Mouse (Mus musculus): ENCODE measurements around the gene Il11. TPM values are rescaled to one million over a fixed set of nuclear protein-coding genes. Genes with fewer than 3 reads are reported as not detected.

Il11 gene
- polyA plus RNA-seq, 1 experiment from 2014 or later = not detected

DNA sequence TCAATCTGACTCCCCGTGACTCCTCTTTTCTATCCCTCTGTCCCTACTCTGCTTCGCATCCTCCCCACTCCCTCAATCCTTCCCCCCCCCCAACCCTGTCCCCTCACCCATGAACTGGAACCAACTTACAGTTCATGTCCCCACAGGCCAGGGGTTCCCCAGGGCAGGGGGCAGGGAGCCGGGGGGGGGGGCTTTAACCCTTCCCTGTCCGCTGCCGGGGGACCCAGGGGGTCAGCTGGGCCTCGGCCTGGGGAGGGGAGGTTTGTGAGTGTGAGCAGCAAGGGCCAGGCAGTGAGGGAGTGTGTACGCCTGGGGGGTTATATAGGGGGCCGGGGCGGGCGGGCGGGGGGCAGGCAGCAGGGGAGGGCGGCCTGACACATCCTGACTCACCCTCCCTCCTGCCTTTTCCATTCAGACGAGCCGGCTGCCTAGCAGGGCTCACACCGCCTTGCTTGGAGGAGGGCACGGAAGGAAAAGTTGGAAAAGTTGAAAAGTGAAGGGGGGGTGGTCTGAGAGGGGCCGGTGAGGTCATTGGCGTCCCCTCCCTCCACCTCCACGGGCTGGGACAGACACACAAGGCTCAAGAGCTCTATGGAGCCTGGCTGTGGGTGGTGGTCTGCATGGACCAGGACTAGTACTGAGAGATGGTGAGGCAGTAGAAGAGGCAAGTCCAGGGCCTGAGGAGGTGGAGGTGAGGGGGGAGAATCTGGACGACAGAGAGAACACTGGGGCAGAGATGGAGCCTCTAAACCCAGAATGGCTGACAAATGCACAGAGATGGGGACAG, 4.6 kb downstream of the Il11 start:
- Histone ChIP-seq H3K27me3 (ENCODE audit: poor library complexity, severe bottlenecking) (peaks cover 95% of the 10 kb centered on the region), H3K9me3 (peaks cover 4% of the 10 kb centered on the region; the same call in 1 of the 2 replicates), H3K27ac (no peak overlapping the region; the same call in 1 of the 2 replicates), H3K36me3 (replicated peaks) (no peaks in the 10 kb centered on the region), H3K4me3 (peak overlapping the region; percentile 41), H3K4me1 (peaks cover 36% of the 10 kb centered on the region)
- no peak for DNase-seq (ENCODE audit: extremely low spot score, low spot score)
- 3% methylated on average over 20 of the region's 20 CpGs for WGBS

DNA sequence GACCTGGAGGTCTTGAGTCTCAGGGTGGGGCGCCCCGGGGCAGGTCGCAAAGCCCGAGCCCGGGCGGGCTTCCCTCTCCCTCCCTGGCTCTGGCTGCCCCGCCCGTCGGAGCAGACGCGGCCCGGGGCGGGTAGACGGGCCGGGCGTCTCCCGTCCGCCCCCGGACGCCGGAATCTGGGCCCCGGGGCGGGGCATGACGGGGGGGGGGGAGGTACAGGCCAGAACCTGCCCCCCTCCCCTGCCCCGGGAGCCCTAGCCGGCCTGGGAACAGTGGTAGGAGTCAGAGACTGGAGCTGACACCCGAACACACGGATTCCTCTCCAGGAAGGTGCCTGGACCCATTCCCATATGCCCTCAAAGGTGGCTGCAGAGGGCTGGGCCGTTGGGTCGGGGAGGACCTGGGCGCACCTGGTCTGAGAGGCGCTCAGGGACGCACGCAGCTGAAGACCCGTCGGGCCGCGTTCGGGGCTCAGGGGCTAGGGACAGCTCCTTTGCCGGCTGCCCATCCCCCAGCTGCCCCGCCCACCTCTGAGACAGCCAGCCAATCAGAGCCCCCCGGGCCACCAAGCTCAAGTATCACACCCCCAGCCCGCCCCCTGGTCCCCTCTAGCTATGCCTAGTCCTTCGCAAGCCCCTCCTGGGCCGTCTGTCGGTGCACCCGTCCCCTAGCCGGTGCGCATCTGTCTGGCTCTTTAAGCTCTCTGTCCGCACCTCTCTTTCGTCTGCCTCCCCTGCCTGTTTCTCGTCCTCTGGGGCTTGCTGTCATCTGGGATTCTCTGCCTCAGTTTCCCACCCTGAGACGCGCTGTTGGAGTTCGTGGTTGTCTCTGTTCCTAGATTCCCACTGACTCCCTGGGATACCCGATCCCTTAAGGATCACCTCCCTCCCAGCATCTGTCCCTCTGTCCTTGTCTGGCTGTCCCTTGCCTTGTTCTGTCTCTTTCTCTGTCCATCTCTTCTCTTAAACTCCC, 5.5 kb downstream of the Il11 start:
- Histone ChIP-seq H3K4me1 (peaks cover 36% of the 10 kb centered on the region), H3K27ac (no peak overlapping the region), H3K4me3 (peak overlapping the region; percentile 41), H3K9me3 (peaks cover 4% of the 10 kb centered on the region; the same call in 1 of the 2 replicates), H3K36me3 (replicated peaks) (no peaks in the 10 kb centered on the region), H3K27me3 (ENCODE audit: poor library complexity, severe bottlenecking) (peaks cover 86% of the 10 kb centered on the region)
- DNase-seq (ENCODE audit: extremely low spot score, low spot score) = peak; percentile 82
- WGBS = 1% methylated on average over 41 of the region's 56 CpGs

DNA sequence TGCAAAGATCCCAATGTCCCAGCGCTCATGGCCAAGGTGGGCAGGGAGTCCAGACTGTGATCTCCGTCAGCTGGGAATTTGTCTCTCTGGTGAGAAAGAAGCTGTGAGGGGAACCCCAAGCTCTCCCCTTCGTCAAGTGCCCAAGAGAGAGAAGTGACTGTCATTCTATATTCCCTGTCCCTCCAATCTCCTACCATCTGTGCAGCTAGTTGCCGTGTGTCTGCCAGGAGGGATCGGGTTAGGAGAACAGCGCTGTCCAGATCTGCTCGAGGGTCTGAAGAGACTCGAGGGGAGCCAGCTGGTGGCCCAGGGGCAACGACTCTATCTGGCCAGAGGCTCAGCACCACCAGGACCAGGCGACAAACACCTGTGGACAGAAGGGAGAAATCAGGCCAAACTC, 6.5 kb downstream of the Il11 start:
- H3K27me3 ChIP-seq (ENCODE audit: poor library complexity, severe bottlenecking) = peaks cover 79% of the 10 kb centered on the region
- no peak for DNase-seq (ENCODE audit: extremely low spot score, low spot score)
- WGBS = 59% methylated on average over 10 of the region's 10 CpGs

DNA sequence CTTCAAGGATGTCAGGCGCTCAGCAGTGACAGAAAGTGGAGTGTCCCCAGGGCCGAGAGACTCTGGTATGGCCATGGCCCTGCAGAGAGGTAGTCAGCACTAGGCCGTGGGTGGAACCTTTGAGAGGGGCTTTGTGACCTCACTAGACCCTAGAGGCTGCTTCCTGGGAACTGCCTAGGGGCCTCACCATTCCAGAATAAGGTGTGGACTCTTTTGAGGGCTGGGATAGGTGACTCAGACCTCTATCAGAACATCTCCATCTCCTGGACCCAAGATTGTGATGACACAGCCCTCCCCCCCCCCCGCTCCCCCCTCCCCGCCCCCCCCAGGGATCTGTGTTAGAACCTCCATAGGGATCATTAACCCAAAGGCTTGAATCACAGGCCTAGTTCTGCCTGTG, 11.5 kb downstream of the Il11 start, which contains the start of gene Fam71e2:
TSS of gene Fam71e2 (minus strand) at position 101 of the 400 bp plus-strand sequence.
- no peak for DNase-seq (ENCODE audit: extremely low spot score, low spot score)

More for the DNA sequence above, 6.5 kb downstream of the Il11 start:
- no peak overlapping the region for H3K27ac ChIP-seq
- no peaks in the 10 kb centered on the region for H3K36me3 ChIP-seq (replicated peaks)
- no peak overlapping the region for H3K4me3 ChIP-seq
- peaks cover 4% of the 10 kb centered on the region; the same call in 1 of the 2 replicates for H3K9me3 ChIP-seq
- peaks cover 31% of the 10 kb centered on the region for H3K4me1 ChIP-seq

DNA sequence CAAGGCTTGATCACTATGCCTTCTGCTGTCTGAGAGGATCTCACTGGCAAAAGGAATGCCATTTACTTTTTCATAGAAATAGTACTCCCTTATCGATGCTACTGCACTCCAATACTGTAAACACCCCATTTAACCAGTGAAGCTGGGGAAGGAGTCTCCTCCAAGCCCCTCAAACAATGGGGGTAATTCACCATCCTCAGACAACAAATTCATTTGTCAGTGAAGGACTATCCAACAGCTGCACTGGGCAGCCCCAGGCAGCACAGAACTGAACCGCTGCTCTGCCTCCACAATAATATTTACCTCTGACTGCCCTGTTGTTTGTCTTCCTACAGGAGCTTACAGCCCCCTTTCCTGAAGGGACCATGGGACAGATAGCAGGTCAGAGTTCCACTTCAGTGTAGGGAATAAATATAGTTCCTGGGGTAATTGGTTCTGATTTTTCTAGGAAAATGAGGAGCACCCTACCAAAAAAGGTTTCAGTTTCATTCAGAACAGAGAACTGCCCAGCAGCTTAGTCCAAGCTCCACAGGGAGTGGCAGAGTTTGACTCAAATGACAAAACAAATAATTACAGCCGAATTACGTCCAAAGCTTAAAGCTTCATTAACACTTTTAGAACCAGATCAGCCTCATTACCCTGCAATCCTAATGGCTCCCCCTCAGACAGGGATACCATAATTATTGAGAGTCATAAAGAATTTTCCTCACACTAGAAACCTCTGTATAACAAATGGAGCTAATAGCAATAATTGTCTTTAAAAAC, 17.5 kb downstream of the Il11 start:
- Histone ChIP-seq H3K27ac (no peak overlapping the region), H3K4me1 (peaks cover 33% of the 10 kb centered on the region), H3K4me3 (peak overlapping the region; percentile 7; the same call in 1 of the 2 replicates), H3K36me3 (replicated peaks) (no peaks in the 10 kb centered on the region), H3K9me3 (no peaks in the 10 kb centered on the region), H3K27me3 (ENCODE audit: poor library complexity, severe bottlenecking) (peaks cover 10% of the 10 kb centered on the region)
- DNase-seq (ENCODE audit: extremely low spot score, low spot score) = no peak
- WGBS = 7% methylated on average over 4 of the region's 4 CpGs

More for the DNA sequence above, 11.5 kb downstream of the Il11 start, which contains the start of gene Fam71e2:
- 77% methylated on average over 4 of the region's 5 CpGs for WGBS
- Histone ChIP-seq H3K4me1 (peaks cover 9% of the 10 kb centered on the region), H3K27me3 (ENCODE audit: poor library complexity, severe bottlenecking) (peaks cover 50% of the 10 kb centered on the region), H3K9me3 (peaks cover under 1% of the 10 kb centered on the region; the same call in 1 of the 2 replicates), H3K4me3 (no peak within 1 kb of the TSS), H3K27ac (no peak within 1 kb of the TSS), H3K36me3 (replicated peaks) (no peaks in the 10 kb centered on the region)

DNA sequence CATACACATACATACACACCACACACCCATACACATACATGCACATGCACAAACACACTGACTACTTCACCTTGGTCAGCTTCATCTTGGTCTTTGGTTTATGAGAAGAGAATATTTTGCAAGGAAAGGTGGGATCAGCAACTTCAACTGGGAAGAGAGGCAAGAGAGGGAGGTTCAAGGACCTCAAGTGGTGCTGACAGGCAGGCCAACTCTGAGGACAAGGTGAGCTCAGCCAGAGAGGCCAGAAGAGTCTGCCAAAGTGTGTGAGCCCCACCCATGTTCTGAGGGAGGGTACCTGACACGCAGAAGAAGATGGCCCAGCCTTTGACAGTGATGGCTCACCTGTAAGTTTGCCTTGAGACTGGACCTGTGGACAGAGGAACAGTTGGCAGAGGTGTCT, 23.0 kb downstream of the Il11 start:
- Histone ChIP-seq H3K36me3 (replicated peaks) (no peaks in the 10 kb centered on the region), H3K27me3 (ENCODE audit: poor library complexity, severe bottlenecking) (peaks cover 4% of the 10 kb centered on the region; the same call in 1 of the 2 replicates), H3K4me1 (peaks cover 9% of the 10 kb centered on the region), H3K27ac (no peak overlapping the region), H3K4me3 (no peak overlapping the region), H3K9me3 (peaks cover 10% of the 10 kb centered on the region; the same call in 1 of the 2 replicates)
- WGBS = 57% methylated on average over 1 of the region's 1 CpGs
- no peak for DNase-seq (ENCODE audit: extremely low spot score, low spot score)

DNA sequence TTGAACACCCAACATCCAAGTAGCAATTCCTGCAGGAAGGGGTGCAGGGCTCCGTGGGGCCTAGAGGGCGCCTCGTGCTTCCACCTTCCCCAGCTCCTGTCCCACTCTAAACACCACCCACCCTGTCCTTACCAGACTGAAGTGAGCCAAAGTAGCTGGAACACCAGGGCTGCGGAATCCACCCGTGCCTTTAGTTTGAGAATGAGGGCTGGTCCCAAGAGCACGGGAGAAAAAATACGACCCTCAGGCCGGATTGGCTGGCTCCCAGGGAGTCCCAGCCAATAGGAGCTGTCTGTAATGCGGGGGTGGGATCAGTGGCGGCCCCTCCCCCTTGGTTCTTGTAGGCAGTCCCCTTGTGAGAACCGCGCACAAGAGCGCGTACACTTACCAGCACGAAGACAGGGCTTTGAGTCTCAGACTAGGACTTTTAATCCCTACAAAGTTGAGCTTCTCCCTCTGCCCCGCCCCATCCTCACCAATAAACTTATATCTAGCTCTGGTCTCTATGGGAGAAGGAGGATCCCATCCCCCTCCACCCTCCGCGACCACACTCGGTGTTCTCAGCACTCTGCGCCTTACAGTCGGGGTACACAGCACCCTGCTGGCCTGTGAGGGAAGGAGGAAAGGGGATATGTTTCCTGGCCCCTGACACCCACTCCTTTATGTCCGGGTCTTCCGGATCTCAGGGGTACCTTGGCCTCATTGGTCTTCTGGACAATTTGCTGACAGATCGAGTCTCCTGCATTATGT, 29.7 kb downstream of the Il11 start, which contains the start of gene Cox6b2:
TSS of gene Cox6b2 (minus strand) at position 274 of the 750 bp plus-strand sequence.
- H3K9me3 ChIP-seq = peaks cover 10% of the 10 kb centered on the region; the same call in 1 of the 2 replicates
- H3K36me3 ChIP-seq (replicated peaks) = peaks cover 3% of the 10 kb centered on the region
- H3K27me3 ChIP-seq (ENCODE audit: poor library complexity, severe bottlenecking) = peaks cover 19% of the 10 kb centered on the region
- 4% methylated on average over 24 of the region's 24 CpGs for WGBS
- H3K4me1 ChIP-seq = peaks cover 26% of the 10 kb centered on the region
- peak within 1 kb of the TSS; percentile 83 for H3K27ac ChIP-seq
- peak within 1 kb of the TSS; percentile 55 for H3K4me3 ChIP-seq
- DNase-seq (ENCODE audit: extremely low spot score, low spot score) = peak; percentile 89

DNA sequence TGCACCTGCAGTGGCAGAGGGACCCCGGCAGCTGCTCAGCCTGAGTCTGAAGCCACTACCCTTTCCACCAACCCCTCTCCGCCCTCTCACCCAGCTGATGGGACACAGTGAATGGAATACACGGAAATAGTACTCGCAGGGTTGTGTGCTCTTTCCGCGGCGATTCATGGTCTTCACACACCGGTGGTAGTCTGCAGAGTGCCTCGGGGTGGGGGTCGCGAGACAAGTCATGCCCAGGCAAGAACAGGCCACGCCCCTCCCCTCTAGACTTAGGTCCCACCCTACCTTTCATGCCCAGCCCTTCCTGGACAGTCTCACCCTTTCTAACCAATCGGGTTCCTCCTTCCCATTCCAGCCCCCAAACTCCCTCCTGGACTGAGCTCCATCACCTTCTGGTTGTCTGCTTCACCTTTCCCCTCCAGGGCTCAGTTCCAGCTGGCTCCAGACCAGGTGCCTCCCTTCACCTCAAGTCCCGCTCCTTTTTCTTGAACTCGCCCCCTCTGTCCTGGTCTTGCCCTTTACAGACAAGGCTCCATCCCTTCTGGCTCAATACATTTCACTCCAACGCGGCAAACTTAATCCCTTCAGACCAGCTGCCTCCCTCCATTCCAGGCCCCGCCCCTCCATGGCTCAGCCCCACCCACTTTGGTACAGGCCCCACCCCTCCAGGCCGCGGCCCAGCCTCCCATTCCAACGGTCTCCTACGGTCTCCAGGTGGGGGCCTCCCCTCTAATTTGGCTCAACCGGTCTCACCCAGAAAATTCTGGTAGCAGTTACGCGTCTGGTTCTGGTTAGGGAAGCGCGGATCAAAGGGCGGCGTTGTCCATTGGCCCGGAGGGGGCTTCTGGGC, 30.5 kb downstream of the Il11 start:
- Histone ChIP-seq H3K27me3 (ENCODE audit: poor library complexity, severe bottlenecking) (peaks cover 19% of the 10 kb centered on the region), H3K4me1 (peaks cover 26% of the 10 kb centered on the region), H3K4me3 (peak overlapping the region; percentile 55), H3K27ac (peak overlapping the region; percentile 83), H3K9me3 (peaks cover 10% of the 10 kb centered on the region; the same call in 1 of the 2 replicates), H3K36me3 (replicated peaks) (peaks cover 3% of the 10 kb centered on the region)
- peak; percentile 82 for DNase-seq (ENCODE audit: extremely low spot score, low spot score)
- WGBS = 2% methylated on average over 30 of the region's 30 CpGs

DNA sequence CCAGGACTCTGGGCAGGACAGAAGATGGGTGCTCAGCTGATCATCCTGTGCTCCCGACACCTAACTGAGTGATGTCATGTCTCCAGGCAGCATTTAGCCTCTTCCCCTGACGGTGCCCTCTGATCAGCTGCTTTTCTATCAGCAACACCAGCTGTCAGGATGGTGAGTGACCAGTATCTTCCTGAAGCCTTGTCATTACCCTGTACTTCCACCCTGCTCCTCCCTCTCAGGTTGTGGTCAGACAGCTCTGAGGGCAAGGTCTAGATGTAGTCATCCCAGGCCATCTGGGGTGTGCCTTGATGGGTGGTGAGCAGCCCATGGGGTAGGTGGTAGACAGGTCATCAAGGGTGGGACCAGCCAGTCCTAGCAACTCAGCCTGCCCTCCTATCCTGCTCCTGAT, 33.5 kb downstream of the Il11 start:
- Histone ChIP-seq H3K9me3 (no peaks in the 10 kb centered on the region), H3K4me3 (no peak overlapping the region), H3K4me1 (peaks cover 41% of the 10 kb centered on the region), H3K27ac (no peak overlapping the region), H3K27me3 (ENCODE audit: poor library complexity, severe bottlenecking) (peaks cover 9% of the 10 kb centered on the region), H3K36me3 (replicated peaks) (peaks cover 33% of the 10 kb centered on the region)
- no peak for DNase-seq (ENCODE audit: extremely low spot score, low spot score)
- 88% methylated on average over 2 of the region's 2 CpGs for WGBS

DNA sequence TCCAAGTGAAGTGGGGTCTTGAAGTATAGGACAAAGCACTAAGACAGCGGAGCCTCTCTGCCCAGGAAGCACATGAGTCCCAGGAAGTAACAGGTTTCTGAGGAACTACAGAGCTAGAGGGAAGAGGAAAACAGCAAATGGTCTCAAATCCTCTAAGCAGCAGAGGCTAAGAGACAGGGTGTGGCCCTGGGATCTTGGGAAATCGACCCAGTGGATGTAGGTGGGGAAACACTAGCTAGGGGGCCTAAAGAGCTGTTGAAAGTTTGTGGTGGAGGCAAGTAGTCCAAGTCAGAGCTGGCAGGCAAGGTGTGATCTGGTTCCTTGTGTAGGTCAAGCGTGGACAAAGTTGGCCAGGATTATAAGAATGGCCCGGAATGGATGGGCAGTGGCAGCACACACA, 34.3 kb downstream of the Il11 start:
- WGBS = 85% methylated on average over 4 of the region's 4 CpGs
- DNase-seq (ENCODE audit: extremely low spot score, low spot score) = no peak
- no peak overlapping the region for H3K4me3 ChIP-seq

More for the DNA sequence above, 34.3 kb downstream of the Il11 start:
- Histone ChIP-seq H3K36me3 (replicated peaks) (peaks cover 40% of the 10 kb centered on the region), H3K9me3 (no peaks in the 10 kb centered on the region), H3K27ac (no peak overlapping the region), H3K27me3 (ENCODE audit: poor library complexity, severe bottlenecking) (peaks cover under 1% of the 10 kb centered on the region; the same call in 1 of the 2 replicates), H3K4me1 (peaks cover 41% of the 10 kb centered on the region)

Data from forebrain, embryonic 10.5 days (tissue).